Mouse (Mus musculus) mouse embryonic stem cell (cell line): ENCODE data around the gene St3gal5.

Experiments used
- in situ Hi-C, 2 experiments: fragments of 300-500 bp; cut with MboI; formaldehyde crosslinking; loops; 1 replicate in 1 of 2; 3 replicates in 1 of 2; pipeline ENCODE4 v1.14.3; 2019 to 2020; ENCODE audit warnings: low sequenced_read_pairs in 2 of 2, low pct_unique_long_range_greater_than_20kb in 1 of 2, mixed read lengths in 1 of 2; ENCODE audit not compliant: unreplicated experiment in 1 of 2

The St3gal5 gene

DNA sequence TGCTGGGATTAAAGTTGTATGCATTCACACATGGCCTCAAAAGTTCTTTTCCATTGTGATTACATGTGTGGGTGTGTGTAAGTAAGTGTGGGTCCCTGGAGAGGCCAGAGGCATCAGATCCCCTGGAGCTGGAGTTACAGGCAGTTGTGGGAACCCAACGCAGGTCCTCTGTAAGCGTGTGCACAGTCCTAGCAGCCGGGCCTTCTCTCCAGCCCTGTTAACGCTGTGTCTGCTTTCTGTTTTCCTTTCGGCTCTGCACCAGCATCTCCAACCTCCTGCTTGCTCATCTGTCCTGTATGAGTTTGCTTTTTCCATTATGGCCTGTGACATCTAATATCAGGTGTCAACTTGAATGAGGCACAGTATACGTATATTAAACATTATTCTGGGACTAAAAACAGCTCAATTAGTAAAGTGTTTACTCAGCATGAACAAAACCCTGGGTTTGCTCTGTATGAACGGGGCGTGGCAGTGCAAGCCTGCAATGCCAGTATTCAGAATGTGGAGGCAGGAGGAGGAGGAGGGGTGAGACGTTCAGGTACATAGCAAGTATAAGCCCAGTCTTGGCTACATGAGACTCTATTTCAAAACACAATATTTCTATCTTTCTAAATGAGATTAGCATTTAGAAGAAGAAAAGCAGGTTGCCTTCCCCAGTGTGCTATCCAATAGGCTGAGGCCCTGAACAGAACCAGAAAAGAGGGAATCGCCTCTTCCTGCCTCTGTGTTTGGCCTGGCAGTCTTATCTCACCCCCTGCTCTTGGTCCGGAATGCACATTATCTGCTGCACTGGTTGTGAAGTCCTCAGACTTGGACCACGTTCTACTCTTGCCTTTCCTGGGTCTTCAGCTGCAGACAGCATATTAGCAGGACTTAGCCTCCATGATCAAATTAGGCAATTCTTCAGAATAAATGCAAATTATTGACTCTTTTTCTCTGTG is 82.4 kb downstream of the St3gal5 start:
- in situ Hi-C loops = loop anchor here in 1 of 2 experiments (5.0 kb wide), 1 partner anchor 207 kb away; no protein-coding TSS in a partner anchor

DNA sequence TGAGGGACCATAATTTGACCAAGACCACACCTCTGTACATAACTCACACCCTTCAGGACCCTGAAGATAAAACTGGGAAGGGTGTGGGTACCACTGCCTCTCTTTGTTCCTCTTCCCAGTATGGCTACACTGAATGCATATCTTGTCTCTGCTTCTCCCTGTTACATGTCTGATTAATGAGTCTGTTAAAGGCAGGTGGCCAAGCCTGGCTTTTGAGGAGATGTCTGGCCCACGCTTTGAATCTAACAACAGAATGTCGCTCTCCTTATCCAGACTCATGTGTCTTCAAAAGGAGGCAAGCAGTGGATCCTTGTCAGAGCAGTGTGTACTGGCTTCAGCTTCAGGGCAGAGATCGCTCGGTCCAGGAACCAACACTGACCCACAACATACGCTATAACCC is 87.2 kb downstream of the St3gal5 start:
- in situ Hi-C loops = loop anchor here in 1 of 2 experiments (5.0 kb wide), 1 partner anchor 203 kb away; no protein-coding TSS in a partner anchor

DNA sequence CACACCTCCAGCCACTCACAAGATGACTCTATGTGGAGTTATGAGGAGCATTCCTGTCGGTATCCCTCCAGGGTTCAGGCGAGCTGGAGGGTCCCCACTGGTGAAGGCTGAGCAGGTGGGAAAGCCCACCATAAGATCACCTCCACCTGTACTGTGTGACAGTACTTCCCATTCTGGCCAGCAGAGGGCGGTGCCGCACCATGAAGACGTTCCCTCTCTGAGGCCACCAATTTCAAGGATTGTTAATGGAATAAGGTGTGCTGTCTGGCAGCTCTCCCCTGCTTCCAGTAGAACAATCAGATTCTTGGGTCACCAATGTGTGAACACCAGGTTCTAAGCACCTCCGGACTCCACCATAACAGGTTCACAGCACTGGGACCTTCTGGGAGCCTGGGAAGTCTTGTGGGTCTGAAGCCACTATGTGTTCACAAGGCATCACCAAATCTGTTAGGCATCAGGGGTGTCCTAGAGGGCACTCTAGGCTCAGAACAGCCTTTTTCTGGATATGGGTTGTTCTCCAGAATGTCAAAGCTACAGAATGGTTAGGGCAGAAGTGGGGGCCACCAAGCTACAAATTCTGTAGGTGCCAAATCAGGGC is 88.6 kb downstream of the St3gal5 start:
- in situ Hi-C loops = loop anchor here (5.0 kb wide), 2 partner anchors 46 to 51 kb away; partner anchors contain the start of gene Atoh8 (in 1 of the 2)

DNA sequence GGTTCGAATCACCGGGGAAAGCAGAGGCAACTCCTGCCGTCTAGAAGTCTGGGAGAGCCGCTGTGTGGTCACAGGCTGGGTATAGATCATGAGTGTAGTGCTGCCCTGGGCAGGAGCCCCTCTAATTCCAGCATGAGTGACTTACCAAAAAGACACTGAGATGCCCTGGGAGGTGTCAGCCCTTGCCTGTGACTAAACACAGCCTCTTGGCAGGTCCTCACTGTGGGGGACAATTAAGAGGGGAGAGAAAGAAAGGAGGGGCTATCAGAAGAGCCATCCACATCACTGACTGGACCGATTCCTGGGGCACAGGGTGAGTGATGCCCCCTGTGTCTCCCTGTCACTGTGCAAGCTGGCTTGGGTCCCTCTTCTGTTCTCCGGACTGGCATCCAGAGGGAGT is 89.4 kb downstream of the St3gal5 start:
- in situ Hi-C loops = loop anchor here (5.0 kb wide), 2 partner anchors 45 to 50 kb away; partner anchors contain the start of gene Atoh8 (in 1 of the 2)

DNA sequence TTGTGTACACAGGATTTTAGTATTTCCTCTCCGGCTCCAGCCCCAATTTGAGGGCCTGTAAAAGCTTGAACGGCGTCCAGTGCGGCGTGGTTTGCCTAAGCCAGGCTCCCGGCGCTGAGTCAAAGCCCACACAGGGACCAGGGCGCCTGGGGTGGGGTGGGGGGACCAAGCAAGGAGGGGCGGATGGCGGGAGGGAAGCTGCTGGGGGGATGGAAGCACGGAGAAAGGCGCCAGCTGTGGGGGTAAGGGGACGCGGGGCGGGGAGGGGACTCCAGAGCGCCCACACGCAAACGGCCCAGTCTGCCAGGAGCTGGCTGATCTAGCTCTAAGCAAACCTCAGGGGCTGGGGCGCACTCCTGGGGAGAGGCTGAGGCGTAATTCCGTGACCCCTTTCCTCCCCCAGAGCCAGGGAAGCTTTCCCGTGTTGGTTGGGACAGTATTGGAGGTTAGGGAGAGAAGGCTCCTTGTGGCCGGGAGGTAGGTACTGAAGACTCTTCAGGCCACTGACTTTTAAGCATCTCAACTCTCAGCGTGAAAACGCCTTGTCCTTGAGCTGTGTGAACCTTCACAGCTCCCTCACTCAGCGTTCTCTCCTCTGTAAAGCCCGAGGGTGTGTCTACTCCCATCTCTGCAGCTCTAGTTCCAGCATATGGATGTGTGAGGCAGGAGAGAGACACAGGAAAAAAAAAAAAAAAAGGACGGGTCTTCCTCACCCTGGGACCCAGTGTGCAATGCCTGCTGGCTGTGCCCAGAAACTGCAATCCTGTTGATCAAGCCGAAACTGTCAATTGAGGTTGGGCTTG is 91.9 kb downstream of the St3gal5 start:
- in situ Hi-C loops = loop anchor here (5.0 kb wide), 2 partner anchors 43 to 48 kb away; partner anchors contain the start of gene Atoh8 (in 1 of the 2)

DNA sequence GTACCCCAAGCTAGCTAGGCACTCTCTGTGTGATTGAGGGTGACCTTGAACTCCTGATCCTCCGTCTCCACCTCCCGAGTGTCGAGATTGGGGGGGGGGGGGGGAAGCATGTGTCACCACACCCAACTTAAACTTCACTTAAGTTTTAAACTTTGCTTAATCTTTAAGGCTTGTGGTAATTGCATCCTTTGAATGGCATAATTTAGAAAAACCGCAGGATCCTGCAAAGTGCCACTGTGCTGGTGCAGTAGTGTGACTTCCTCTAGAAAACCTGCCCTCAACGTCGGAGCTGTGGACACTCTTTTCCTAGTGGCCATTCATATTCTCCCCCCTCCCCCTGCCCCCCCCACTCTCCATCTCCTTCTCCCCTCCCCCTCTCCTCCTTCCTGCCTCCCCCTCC is 92.7 kb downstream of the St3gal5 start:
- in situ Hi-C loops = no loop called here

DNA sequence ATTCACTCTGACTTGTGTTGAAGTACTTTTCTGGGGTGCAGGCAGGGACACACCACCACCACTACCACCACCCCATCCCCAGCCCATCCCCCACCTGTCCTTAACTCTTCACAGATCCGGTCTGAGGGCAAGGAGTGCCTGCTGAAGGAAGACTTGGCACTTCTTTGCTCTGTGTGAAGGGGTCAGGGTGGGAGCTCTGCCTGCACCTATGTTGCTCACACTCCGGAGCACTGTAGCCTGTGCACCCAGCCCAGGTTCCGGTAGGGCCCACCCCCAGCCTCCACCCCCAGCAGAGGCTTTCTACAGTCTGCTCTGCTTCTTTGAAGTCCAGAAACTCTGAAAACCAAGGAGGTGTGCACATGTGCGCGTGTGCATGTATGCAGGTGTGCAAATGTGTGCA is 93.2 kb downstream of the St3gal5 start:
- in situ Hi-C loops = no loop called here

DNA sequence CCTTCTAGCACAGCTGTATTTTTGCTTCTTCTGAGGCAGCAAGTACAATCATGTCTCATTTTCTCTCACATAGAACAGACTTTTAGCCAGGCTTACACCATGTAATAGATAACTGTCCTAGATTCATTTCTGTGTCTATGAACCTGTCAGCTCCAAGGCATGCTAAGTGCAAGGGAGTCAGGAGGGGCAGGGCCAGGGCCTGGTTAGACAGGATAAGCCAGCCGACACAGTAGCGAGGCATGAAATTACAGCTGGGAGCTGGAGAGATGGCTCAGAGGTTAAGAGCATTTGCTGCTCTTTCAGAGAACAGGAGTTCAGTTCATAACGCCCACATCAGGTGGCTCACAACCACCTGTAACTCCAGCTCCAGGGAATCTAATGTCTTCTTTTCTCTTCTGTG is 99.3 kb downstream of the St3gal5 start:
- in situ Hi-C loops = no loop called here

DNA sequence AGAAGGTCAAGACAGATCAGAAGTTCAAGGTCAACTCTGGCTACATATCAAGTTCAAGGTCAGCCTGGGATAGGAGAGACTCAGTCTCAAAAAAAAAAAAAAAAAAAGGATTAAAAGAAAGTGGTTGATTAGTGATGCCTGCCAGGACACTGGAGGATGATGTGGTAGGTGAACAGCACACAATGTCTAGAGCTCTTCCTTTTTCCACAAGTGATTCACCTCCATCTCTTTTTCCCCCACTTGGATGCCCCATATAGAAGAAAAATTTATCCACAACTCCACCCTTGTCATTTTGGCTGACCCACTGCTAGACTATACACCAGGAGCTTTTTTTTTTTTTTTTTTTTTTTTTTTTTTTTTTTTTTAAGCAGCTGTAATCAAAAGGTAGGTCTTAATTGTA is 100.1 kb downstream of the St3gal5 start:
- in situ Hi-C loops = no loop called here

DNA sequence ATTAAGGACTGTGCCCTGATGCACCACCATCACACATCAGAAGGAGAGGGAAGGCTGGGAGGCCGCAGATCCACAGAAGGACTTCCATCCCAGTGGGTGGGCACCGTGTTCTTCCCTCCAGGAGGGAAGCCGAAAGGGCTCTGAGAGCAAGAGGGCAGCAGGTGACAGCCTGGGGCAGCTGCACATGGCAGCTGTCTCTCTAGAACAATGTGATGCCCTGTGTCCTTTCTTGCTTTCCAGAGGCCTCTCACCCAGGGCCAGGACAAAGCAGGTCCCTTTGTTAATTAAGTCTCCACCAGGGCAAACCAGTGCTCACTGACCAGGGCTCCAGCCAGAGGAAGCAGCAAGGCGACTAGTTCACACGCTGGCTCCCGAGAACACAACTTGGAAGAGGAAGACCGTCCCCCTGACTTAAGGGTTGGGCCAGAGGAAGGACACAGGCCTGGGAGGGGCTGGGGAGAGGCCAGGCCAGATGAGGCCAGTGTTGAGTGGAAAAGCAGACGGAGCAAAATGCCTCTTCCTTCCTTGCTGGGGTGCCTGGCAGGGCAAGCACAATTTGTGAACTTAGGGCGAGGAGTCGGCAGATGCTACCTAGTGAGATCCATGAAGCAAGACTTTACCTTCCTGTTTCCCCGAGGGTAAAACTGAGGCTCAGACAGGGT is 103.3 kb downstream of the St3gal5 start:
- in situ Hi-C loops = no loop called here

DNA sequence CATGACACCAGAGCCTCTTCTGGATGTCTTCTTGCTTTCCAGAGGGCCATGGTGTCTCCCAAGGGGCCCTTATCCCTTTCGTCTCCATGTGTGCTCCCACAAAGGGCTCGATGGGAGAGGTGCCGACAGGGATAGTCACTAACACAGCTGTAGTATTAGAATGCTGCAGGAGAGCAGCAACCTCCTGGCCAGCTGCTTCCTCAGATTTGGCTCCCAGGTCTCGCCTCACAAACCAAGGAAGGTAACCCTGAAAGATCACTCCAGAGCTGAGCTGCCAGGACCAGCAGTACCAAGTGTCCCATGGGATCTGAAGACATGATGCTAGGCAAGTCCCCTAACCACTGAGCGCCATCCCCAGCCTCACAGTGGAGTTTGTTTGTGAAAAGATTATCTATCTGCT is 105.3 kb downstream of the St3gal5 start:
- in situ Hi-C loops = no loop called here

DNA sequence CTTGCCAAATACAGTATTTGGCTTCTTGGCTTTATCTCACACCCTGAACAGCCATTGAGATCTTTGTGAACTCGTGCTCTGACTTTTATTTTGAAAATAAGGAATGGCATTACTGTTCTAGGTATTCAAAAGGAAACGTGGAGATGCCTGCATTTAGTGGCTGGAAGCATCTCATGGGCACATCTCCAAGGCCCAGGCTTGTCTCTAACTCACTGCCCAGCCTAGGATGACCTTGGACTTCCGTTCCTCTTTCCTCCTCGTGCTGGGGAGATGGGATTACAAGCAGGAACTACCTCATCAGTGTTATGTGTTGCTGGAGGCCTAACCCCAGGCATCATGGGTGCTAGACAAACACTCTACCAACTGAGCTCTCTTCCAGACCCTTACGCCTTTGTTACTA is 105.9 kb downstream of the St3gal5 start:
- in situ Hi-C loops = no loop called here
